Mouse (Mus musculus) embryo, embryonic 9.5 days (tissue): ENCODE results near the gene Phactr1.
"Not testable (repeated sequence)": the region's sequence is repeated elsewhere in the genome, so short reads cannot be mapped to it uniquely, and the experiment has no call there.

Experiments
- DNase-seq: peaks from one replicate; pipeline ENCODE4 v3.0.0-alpha.2; 2017; ENCODE audit errors: extremely low spot score

Phactr1 gene

GRCm38 (mm10) chr13:42921769-42922450 lies 241.5 kb downstream of the Phactr1 start:
- no peak for DNase-seq

GRCm38 (mm10) chr13:42927778-42928177 lies 247.4 kb downstream of the Phactr1 start:
- DNase-seq: no peak

- DNase-seq: no peak
These were observed 249.3 kb downstream of the Phactr1 start for GRCm38 (mm10) chr13:42929529-42930235.

- no peak for DNase-seq
These were observed 251.6 kb downstream of the Phactr1 start for GRCm38 (mm10) chr13:42932046-42932445.

GRCm38 (mm10) chr13:42934538-42935126 lies 254.2 kb downstream of the Phactr1 start:
- DNase-seq: peak; percentile 6

- DNase-seq: no peak
These were observed 257.4 kb downstream of the Phactr1 start for GRCm38 (mm10) chr13:42937871-42938270.

- DNase-seq: no peak
These were observed 257.9 kb downstream of the Phactr1 start for GRCm38 (mm10) chr13:42938346-42938745.

GRCm38 (mm10) chr13:42940271-42940670 lies 259.8 kb downstream of the Phactr1 start:
- no peak for DNase-seq

- DNase-seq: no peak
These were observed 263.7 kb downstream of the Phactr1 start for GRCm38 (mm10) chr13:42944106-42944505.

GRCm38 (mm10) chr13:42945201-42945600 lies 264.8 kb downstream of the Phactr1 start:
- not testable (repeated sequence) for DNase-seq

- no peak for DNase-seq
These were observed 268.4 kb downstream of the Phactr1 start for GRCm38 (mm10) chr13:42948717-42949265.

GRCm38 (mm10) chr13:42949336-42949735 lies 268.9 kb downstream of the Phactr1 start:
- DNase-seq: no peak

GRCm38 (mm10) chr13:42950056-42950455 lies 269.6 kb downstream of the Phactr1 start:
- no peak for DNase-seq

GRCm38 (mm10) chr13:42952037-42952721 lies 271.8 kb downstream of the Phactr1 start:
- no peak for DNase-seq

- no peak for DNase-seq
These were observed 272.6 kb downstream of the Phactr1 start for GRCm38 (mm10) chr13:42953071-42953470.

GRCm38 (mm10) chr13:42954116-42954515 lies 273.7 kb downstream of the Phactr1 start:
- no peak for DNase-seq

- DNase-seq: no peak
These were observed 275.9 kb downstream of the Phactr1 start for GRCm38 (mm10) chr13:42956327-42956726.

- no peak for DNase-seq
These were observed 277.4 kb downstream of the Phactr1 start for GRCm38 (mm10) chr13:42957856-42958255.

- no peak for DNase-seq
These were observed 278.4 kb downstream of the Phactr1 start for GRCm38 (mm10) chr13:42958867-42959266.

- no peak for DNase-seq
These were observed 281.1 kb downstream of the Phactr1 start for GRCm38 (mm10) chr13:42961561-42961960.

GRCm38 (mm10) chr13:42968537-42968936 lies 288.1 kb downstream of the Phactr1 start:
- DNase-seq: no peak

- no peak for DNase-seq
These were observed 293.1 kb downstream of the Phactr1 start for GRCm38 (mm10) chr13:42973561-42973960.
